Mouse (Mus musculus) left cerebral cortex, adult 2 months (tissue): ENCODE data around the gene Smc5. TPM values are rescaled to one million over a fixed set of nuclear protein-coding genes. Genes with fewer than 3 reads are reported as not detected.

ENCODE experiments used
- DNase-seq, 2 experiments: peaks; one replicate each; pipeline ENCODE4 v3.0.0; 2021 to 2022; ENCODE audit warnings: low spot score in 2 of 2, mixed read lengths in 1 of 2; ENCODE audit errors: extremely low spot score in 1 of 2
- H3K27ac ChIP-seq: fragments of 200-600 bp; 2 replicates; pipeline ENCODE4 v1.8.1; 2022
- H3K4me3 ChIP-seq: fragments of 200-600 bp; 2 replicates; pipeline ENCODE4 v1.8.1; 2022
- CTCF ChIP-seq: fragments of 200-600 bp; IDR thresholded peaks from 2 replicates; pipeline ENCODE4 v1.8.1; 2022; ENCODE audit warnings: antibody characterized with exemption, mild to moderate bottlenecking, moderate library complexity
- intact Hi-C: fragments of 180-260 bp; cut with DNase I; formaldehyde crosslinking; loops from one replicate; pipeline ENCODE4 v1.15.1; 2025
- total RNA-seq, 2 experiments: library from RNA; stranded (reverse); gene quantifications; 2 replicates each; pipeline ENCODE4 v1.2.3; 2021

Gene Smc5
- total RNA-seq, 2 experiments from 2014 or later, result 37.1 to 40.0 TPM

- TF ChIP-seq CTCF, result no peak
- intact Hi-C loops, result no loop called here
Observed at GRCm38 (mm10) chr19:23281911-23282660, 8.4 kb upstream of the Smc5 start.

GRCm38 (mm10) chr19:23274054-23274724, 492 bp upstream of the Smc5 start:
- TF ChIP-seq CTCF, result no peak; the same call in 1 of the 2 replicates
- intact Hi-C loops, result no loop called here
- peak overlapping the region; percentile 63 for H3K4me3 ChIP-seq
- no peak overlapping the region for H3K27ac ChIP-seq
- no peak for DNase-seq

More at GRCm38 (mm10) chr19:23281911-23282660, 8.4 kb upstream of the Smc5 start:
- no peak overlapping the region for H3K4me3 ChIP-seq
- DNase-seq, result no peak
- H3K27ac ChIP-seq, result no peak overlapping the region

- intact Hi-C loops, result no loop called here
- no peak overlapping the region for H3K27ac ChIP-seq
- no peak for TF ChIP-seq CTCF
- no peak for DNase-seq
- no peak overlapping the region for H3K4me3 ChIP-seq
Observed at GRCm38 (mm10) chr19:23256771-23257170, 16.9 kb downstream of the Smc5 start.

- no peak for TF ChIP-seq CTCF
- no peak for DNase-seq
- intact Hi-C loops, result no loop called here
Observed at GRCm38 (mm10) chr19:23246473-23246872, 27.2 kb downstream of the Smc5 start.

GRCm38 (mm10) chr19:23225065-23225464, 48.6 kb downstream of the Smc5 start:
- H3K4me3 ChIP-seq, result no peak overlapping the region
- no peak overlapping the region for H3K27ac ChIP-seq
- DNase-seq, result no peak
- peak; percentile 80 for TF ChIP-seq CTCF
- intact Hi-C loops, result loop anchor here (1.0 kb wide), 1 partner anchor 309 kb away; no protein-coding TSS in a partner anchor

More at GRCm38 (mm10) chr19:23246473-23246872, 27.2 kb downstream of the Smc5 start:
- Histone ChIP-seq H3K4me3 (no peak overlapping the region), H3K27ac (no peak overlapping the region)

GRCm38 (mm10) chr19:23214326-23214725, 59.4 kb downstream of the Smc5 start:
- peak; percentile 47 to 65 for DNase-seq
- no peak overlapping the region for H3K4me3 ChIP-seq
- TF ChIP-seq CTCF, result no peak
- peak overlapping the region; percentile 80 for H3K27ac ChIP-seq
- intact Hi-C loops, result loop anchor here (1.0 to 5.0 kb wide), 5 partner anchors 47 to 298 kb away; no protein-coding TSS in a partner anchor

GRCm38 (mm10) chr19:23211325-23211724, 62.4 kb downstream of the Smc5 start:
- DNase-seq, result no peak
- Histone ChIP-seq H3K27ac (no peak overlapping the region), H3K4me3 (no peak overlapping the region)
- TF ChIP-seq CTCF, result peak; percentile 35
- intact Hi-C loops, result loop anchor here (5.0 kb wide), 2 partner anchors 44 to 269 kb away; no protein-coding TSS in a partner anchor

GRCm38 (mm10) chr19:23203505-23204053, 70.1 kb downstream of the Smc5 start:
- intact Hi-C loops, result no loop called here
- H3K27ac ChIP-seq, result no peak overlapping the region
- no peak for DNase-seq
- TF ChIP-seq CTCF, result no peak
- H3K4me3 ChIP-seq, result no peak overlapping the region

GRCm38 (mm10) chr19:23202106-23202505, 71.6 kb downstream of the Smc5 start:
- intact Hi-C loops, result no loop called here
- no peak for DNase-seq
- Histone ChIP-seq H3K27ac (no peak overlapping the region), H3K4me3 (no peak overlapping the region)
- TF ChIP-seq CTCF, result no peak

GRCm38 (mm10) chr19:23193076-23193475, 80.6 kb downstream of the Smc5 start:
- Histone ChIP-seq H3K27ac (no peak overlapping the region), H3K4me3 (no peak overlapping the region)
- DNase-seq, result no peak
- intact Hi-C loops, result no loop called here
- no peak for TF ChIP-seq CTCF

- H3K27ac ChIP-seq, result no peak overlapping the region
- intact Hi-C loops, result no loop called here
- no peak for DNase-seq
- no peak overlapping the region for H3K4me3 ChIP-seq
- TF ChIP-seq CTCF, result no peak
Observed at GRCm38 (mm10) chr19:23191486-23191885, 82.2 kb downstream of the Smc5 start.

GRCm38 (mm10) chr19:23189744-23190143, 84.0 kb downstream of the Smc5 start:
- no peak for DNase-seq
- no peak overlapping the region for H3K4me3 ChIP-seq
- no peak overlapping the region for H3K27ac ChIP-seq
- TF ChIP-seq CTCF, result no peak
- intact Hi-C loops, result no loop called here
